Mouse (Mus musculus): ENCODE results near the gene Olfml2a. TPM values are rescaled to one million over a fixed set of nuclear protein-coding genes. Genes with fewer than 3 reads are reported as not detected.
A peak's percentile ranks its signal among the peaks of the same experiment; 100 is the strongest.
"Not testable (repeated sequence)": the region's sequence is repeated elsewhere in the genome, so short reads cannot be mapped to it uniquely, and the experiment has no call there.

Gene Olfml2a
- polyA plus RNA-seq, 1 experiment from 2014 or later = 8.5 TPM

DNA sequence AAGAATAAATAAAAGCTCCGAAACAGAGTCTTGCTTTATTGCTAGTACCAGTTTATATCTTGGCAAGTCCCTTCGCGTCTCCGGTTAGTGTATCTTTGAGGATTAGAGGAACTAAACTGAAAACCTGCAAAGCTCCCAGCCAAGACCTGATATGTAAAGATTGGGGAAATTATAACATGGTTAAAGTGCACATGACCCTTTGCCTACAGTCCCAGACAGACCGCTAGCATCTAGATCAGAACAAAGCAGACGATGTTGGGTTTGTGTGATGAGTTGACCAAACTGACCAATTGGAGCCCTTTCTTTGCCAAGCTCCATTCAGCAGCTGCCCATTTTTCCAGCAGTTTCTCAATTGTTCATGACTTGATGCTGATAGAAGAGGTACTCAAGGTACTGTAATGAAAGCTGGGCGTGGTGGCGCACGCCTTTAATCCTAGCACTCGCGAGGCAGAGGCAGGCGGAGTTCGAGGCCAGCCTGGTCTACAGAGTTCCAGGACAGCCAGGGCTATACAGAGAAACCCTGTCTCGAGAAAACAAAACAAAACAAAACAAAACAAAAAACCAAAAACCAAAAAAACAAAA, 74.5 kb downstream of the Olfml2a start:
- Histone ChIP-seq H3K9me3 (no peaks in the 10 kb centered on the region), H3K36me3 (peaks cover 28% of the 10 kb centered on the region), H3K4me3 (peak overlapping the region; percentile 68), H3K27me3 (no peaks in the 10 kb centered on the region), H3K4me2 (peak overlapping the region; percentile 70), H3K27ac (no peak overlapping the region), H3K9ac (no peak overlapping the region), H3K4me1 (peaks cover 52% of the 10 kb centered on the region)
- no peak for ATAC-seq (ENCODE audit: insufficient number of reproducible peaks, low FRiP score, low TSS enrichment, low read depth)
- 93% methylated on average over 14 of the region's 14 CpGs for WGBS

- Histone ChIP-seq H3K9ac (peak overlapping the region; percentile 87), H3K27me3 (no peaks in the 10 kb centered on the region)
- peak; percentile 83 for ATAC-seq (ENCODE audit: insufficient number of reproducible peaks, low FRiP score, low TSS enrichment, low read depth)
These were observed 76.1 kb downstream of the Olfml2a start for GRCm38 (mm10) chr2:39007865-39008264.

DNA sequence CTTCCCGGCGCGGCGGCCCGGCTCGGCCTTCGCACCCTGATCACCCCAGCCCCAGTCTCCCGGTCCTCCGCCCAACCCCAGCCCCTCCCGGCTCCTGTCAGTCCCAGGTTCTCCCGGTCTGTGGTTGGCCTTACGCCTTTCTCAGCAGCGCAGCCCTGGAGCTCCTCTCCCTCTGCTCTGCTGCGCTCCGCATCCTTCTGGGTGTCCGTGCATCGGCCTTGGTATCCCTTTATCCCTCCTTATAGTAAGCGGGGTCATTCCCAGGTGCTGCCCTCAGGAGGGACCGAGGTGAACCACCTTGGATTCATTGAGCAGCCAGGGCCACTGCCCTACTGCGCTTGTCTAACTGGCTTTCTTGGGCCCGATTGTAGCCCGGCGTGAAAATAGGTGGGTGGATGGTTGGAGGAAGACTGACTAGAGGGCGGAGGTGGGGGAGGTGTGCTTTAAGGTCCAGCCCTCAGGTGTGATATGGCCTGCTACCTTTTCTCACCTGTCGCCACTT, 76.6 kb downstream of the Olfml2a start:
- WGBS = under 1% methylated on average over 25 of the region's 25 CpGs
- ATAC-seq (ENCODE audit: insufficient number of reproducible peaks, low FRiP score, low TSS enrichment, low read depth) = peak; percentile 11; the same call in 1 of the 2 replicates
- H3K9ac ChIP-seq = peak overlapping the region; percentile 87
- peak overlapping the region; percentile 92 for H3K4me3 ChIP-seq
- no peaks in the 10 kb centered on the region for H3K27me3 ChIP-seq
- H3K4me2 ChIP-seq = peak overlapping the region; percentile 73
- peak overlapping the region; percentile 94 for H3K27ac ChIP-seq
- H3K36me3 ChIP-seq = peaks cover 20% of the 10 kb centered on the region
- peaks cover 42% of the 10 kb centered on the region for H3K4me1 ChIP-seq
- H3K9me3 ChIP-seq = no peaks in the 10 kb centered on the region

More at GRCm38 (mm10) chr2:39007865-39008264, 76.1 kb downstream of the Olfml2a start:
- H3K4me2 ChIP-seq = peak overlapping the region; percentile 73
- WGBS = under 1% methylated on average over 43 of the region's 44 CpGs
- peak overlapping the region; percentile 92 for H3K4me3 ChIP-seq
- H3K36me3 ChIP-seq = peaks cover 21% of the 10 kb centered on the region
- no peaks in the 10 kb centered on the region for H3K9me3 ChIP-seq
- peaks cover 47% of the 10 kb centered on the region for H3K4me1 ChIP-seq
- H3K27ac ChIP-seq = peak overlapping the region; percentile 94

- no peak for ATAC-seq (ENCODE audit: insufficient number of reproducible peaks, low FRiP score, low TSS enrichment, low read depth)
- WGBS = 18% methylated on average over 3 of the region's 3 CpGs
- H3K27ac ChIP-seq = peak overlapping the region; percentile 94; the same call in 1 of the 2 replicates
These were observed 77.2 kb downstream of the Olfml2a start for GRCm38 (mm10) chr2:39008954-39009365.

GRCm38 (mm10) chr2:39010144-39010543, 78.4 kb downstream of the Olfml2a start:
- H3K27me3 ChIP-seq; ATAC-seq (ENCODE audit: insufficient number of reproducible peaks, low FRiP score, low TSS enrichment, low read depth); H3K9ac ChIP-seq; H3K27ac ChIP-seq; H3K4me3 ChIP-seq; H3K9me3 ChIP-seq; H3K4me2 ChIP-seq: not testable (repeated sequence)
- Histone ChIP-seq H3K36me3 (peaks cover 34% of the 10 kb centered on the region), H3K4me1 (peaks cover 33% of the 10 kb centered on the region)
- 93% methylated on average over 5 of the region's 5 CpGs for WGBS

More at GRCm38 (mm10) chr2:39008954-39009365, 77.2 kb downstream of the Olfml2a start:
- H3K27me3 ChIP-seq = no peaks in the 10 kb centered on the region
- H3K4me3 ChIP-seq = peak overlapping the region; percentile 92
- H3K4me1 ChIP-seq = peaks cover 36% of the 10 kb centered on the region
- peak overlapping the region; percentile 87 for H3K9ac ChIP-seq
- peaks cover 22% of the 10 kb centered on the region for H3K36me3 ChIP-seq
- H3K4me2 ChIP-seq = peak overlapping the region; percentile 73
- H3K9me3 ChIP-seq = no peaks in the 10 kb centered on the region

- ATAC-seq (ENCODE audit: insufficient number of reproducible peaks, low FRiP score, low TSS enrichment, low read depth) = no peak
- Histone ChIP-seq H3K4me1 (peaks cover 27% of the 10 kb centered on the region), H3K4me2 (no peak overlapping the region), H3K9ac (no peak overlapping the region), H3K27me3 (no peaks in the 10 kb centered on the region), H3K27ac (no peak overlapping the region), H3K4me3 (no peak overlapping the region), H3K36me3 (peaks cover 45% of the 10 kb centered on the region), H3K9me3 (no peaks in the 10 kb centered on the region)
These were observed 79.5 kb downstream of the Olfml2a start for GRCm38 (mm10) chr2:39011264-39011663.

DNA sequence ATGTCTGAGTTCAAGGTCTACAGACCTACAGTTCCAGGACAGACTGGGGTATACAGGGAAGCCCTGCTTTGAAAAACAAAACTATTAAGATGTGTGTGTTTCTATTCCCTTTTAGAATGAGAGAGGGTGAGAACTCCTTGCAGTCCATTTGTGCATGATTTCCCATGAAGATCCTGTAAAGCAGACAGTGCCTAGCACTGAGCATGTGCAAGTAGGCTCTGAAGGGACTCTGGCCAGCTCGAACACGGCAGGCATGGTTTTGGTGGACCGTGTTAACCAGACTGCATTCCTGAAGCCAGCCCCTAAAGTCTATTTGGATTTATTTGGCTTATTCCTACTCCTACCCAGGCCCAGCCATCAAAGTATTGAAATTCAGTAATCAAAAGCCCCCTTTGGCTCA, 80.2 kb downstream of the Olfml2a start:
- 80% methylated on average over 3 of the region's 3 CpGs for WGBS

DNA sequence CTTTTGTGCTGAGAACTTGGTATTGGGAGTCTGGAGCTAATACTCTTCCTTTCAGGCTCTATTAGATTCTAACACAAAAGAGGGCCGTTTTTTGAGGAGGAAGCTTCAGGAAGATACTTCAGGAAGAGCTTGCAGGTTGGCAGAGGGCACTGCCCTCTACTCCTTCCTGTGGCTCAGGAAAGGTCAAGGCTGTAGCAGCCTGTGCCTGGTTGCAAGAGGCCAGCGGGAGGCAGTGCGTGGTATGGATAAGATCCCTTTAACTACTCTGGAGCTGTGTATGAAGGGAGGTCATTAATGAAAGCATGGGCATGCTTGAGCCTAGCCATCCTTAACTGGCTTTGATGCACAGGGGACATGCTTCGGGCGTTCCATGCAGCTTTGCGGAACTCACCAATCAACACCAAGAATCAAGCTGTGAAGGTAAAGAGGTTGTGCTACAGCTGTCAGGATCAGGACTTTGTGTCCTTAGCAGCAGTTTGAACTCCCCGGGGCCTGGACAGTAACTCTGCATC, 81.0 kb downstream of the Olfml2a start:
- H3K36me3 ChIP-seq = peaks cover 61% of the 10 kb centered on the region
- H3K27ac ChIP-seq = no peak overlapping the region
- no peak for ATAC-seq (ENCODE audit: insufficient number of reproducible peaks, low FRiP score, low TSS enrichment, low read depth)
- no peaks in the 10 kb centered on the region for H3K9me3 ChIP-seq
- H3K4me1 ChIP-seq = peaks cover 22% of the 10 kb centered on the region
- H3K4me3 ChIP-seq = no peak overlapping the region
- no peak overlapping the region for H3K4me2 ChIP-seq
- 90% methylated on average over 7 of the region's 7 CpGs for WGBS
- H3K9ac ChIP-seq = no peak overlapping the region
- no peaks in the 10 kb centered on the region for H3K27me3 ChIP-seq

More for the DNA sequence above, 80.2 kb downstream of the Olfml2a start:
- H3K4me1 ChIP-seq = peaks cover 25% of the 10 kb centered on the region
- no peak overlapping the region for H3K27ac ChIP-seq
- H3K9ac ChIP-seq = no peak overlapping the region
- H3K4me3 ChIP-seq = no peak overlapping the region
- ATAC-seq (ENCODE audit: insufficient number of reproducible peaks, low FRiP score, low TSS enrichment, low read depth) = no peak
- no peaks in the 10 kb centered on the region for H3K9me3 ChIP-seq
- peaks cover 52% of the 10 kb centered on the region for H3K36me3 ChIP-seq
- H3K4me2 ChIP-seq = no peak overlapping the region
- H3K27me3 ChIP-seq = no peaks in the 10 kb centered on the region

Other genes starting within 250 kb of the Olfml2a start
- 0.05 and 0.14 TPM in 2 replicates for gene Nr5a1, start 217.4 kb upstream of the Olfml2a start, polyA plus RNA-seq (2015; fragmentation: Nextera tagmentation; extraction: Ambion mirVana)
- 0.92 and 1.1 TPM in 2 replicates for gene Nr6a1, start 4.3 kb upstream of the Olfml2a start, polyA plus RNA-seq (2015; fragmentation: Nextera tagmentation; extraction: Ambion mirVana)
- gene Wdr38, start 65.5 kb downstream of the Olfml2a start, polyA plus RNA-seq (2015; fragmentation: Nextera tagmentation; extraction: Ambion mirVana) = 1.5 and 1.7 TPM in 2 replicates
- 117 TPM in 2 replicates for gene Arpc5l, start 73.4 kb downstream of the Olfml2a start, polyA plus RNA-seq (2015; fragmentation: Nextera tagmentation; extraction: Ambion mirVana)
- 906 and 974 TPM in 2 replicates for gene Rpl35, start 73.6 kb downstream of the Olfml2a start, polyA plus RNA-seq (2015; fragmentation: Nextera tagmentation; extraction: Ambion mirVana)
- gene Golga1, start 133.6 kb downstream of the Olfml2a start, polyA plus RNA-seq (2015; fragmentation: Nextera tagmentation; extraction: Ambion mirVana) = 29.3 and 29.6 TPM in 2 replicates